In the genomic region with DNA sequence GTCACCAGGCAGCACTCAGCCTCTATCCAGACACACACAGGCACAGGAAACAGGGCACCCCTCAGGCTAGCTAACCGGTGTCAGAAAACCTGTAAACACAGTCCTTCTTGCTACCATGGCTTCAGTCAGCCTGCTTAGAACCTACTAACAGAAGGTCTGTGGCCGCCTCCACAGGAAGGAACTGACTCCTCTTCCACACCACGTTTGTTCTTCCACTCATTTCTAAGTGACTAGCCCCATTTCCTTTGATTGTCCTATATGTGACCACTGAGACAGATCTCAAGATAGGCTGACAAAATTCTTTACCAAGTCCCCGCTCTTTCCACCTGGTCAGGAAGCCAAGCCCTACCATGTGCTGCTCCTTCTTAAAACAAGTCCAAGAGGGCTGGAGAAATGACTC, we compare ENCODE assay signal across 11 mouse cellular contexts. TPM values are rescaled to one million over a fixed set of nuclear protein-coding genes. Genes with fewer than 3 reads are reported as not detected.
DNase-seq lines count a peak whose midpoint lies in the region; ATAC-seq and TF ChIP-seq lines count a peak whose summit lies in the region.
"Had no signal": no experiment of that assay in that cellular context is flagged by ENCODE, and none has a peak within 500 bp of the region (broad histone marks: within the 10 kb centered on the region; RNA-seq: fewer than 3 reads in every experiment).

No protein-coding gene starts in this region.

- no peak for ATAC-seq in embryonic facial prominence, embryonic 13.5 days (ENCODE audit: insufficient number of reproducible peaks, insufficient read depth, low FRiP score, low TSS enrichment, low read depth)
- ATAC-seq in liver, embryonic 11.5 days (replicated peaks; ENCODE audit: low FRiP score), result no peak
- no peak for ATAC-seq in liver, postnatal 0 days
- ATAC-seq in liver, embryonic 16.5 days (ENCODE audit: low read depth), result no peak

- H3K27ac ChIP-seq in embryonic facial prominence, embryonic 13.5 days, result no peak overlapping the region
- H3K27ac ChIP-seq in embryonic facial prominence, embryonic 10.5 days (replicated peaks), result no peak overlapping the region
- H3K27ac ChIP-seq in liver, embryonic 11.5 days (ENCODE audit: low read depth, low read length), result peak overlapping the region; percentile 81
- no peak overlapping the region for H3K27ac ChIP-seq in liver, postnatal 0 days (ENCODE audit: low read depth)
- peak overlapping the region; percentile 28; the same call in 1 of the 2 replicates for H3K27ac ChIP-seq in MEL (ENCODE audit: control insufficient read depth, low read depth, low read length)
- peak overlapping the region; percentile 4; the same call in 1 of the 2 replicates for H3K27ac ChIP-seq in liver, embryonic 16.5 days (ENCODE audit: low read length)
- H3K27ac ChIP-seq: hindbrain, embryonic 13.5 days had no signal

- H3K9ac ChIP-seq in embryonic facial prominence, embryonic 13.5 days, result no peak overlapping the region
- H3K9ac ChIP-seq in liver, embryonic 11.5 days (ENCODE audit: low read depth, low read length), result peak overlapping the region; percentile 37
- no peak overlapping the region for H3K9ac ChIP-seq in liver, postnatal 0 days (replicated peaks)
- H3K9ac ChIP-seq in MEL (ENCODE audit: control insufficient read depth, low read depth, low read length, poor library complexity, severe bottlenecking), result peak overlapping the region; percentile 15
- H3K9ac ChIP-seq in liver, embryonic 16.5 days (ENCODE audit: low read depth, low read length), result no peak overlapping the region

- no peak for TF ChIP-seq POLR2A in MEL (IDR thresholded peaks at IDR 0.05; ENCODE audit: control insufficient read depth in 1 of 2, insufficient read depth in 1 of 2, low read depth in 1 of 2, low read length in 2 of 2, poor library complexity in 1 of 2)

- TF ChIP-seq CTCF in liver, postnatal 0 days (IDR thresholded peaks at IDR 0.05; ENCODE audit: low read depth), result no peak
- TF ChIP-seq CTCF in MEL (IDR thresholded peaks at IDR 0.05 in 2 of 3, conservative IDR thresholded peaks at IDR 0.05 in 1 of 3; ENCODE audit: control insufficient read depth in 1 of 3, insufficient read depth in 1 of 3, low read depth in 2 of 3, low read length in 3 of 3, poor library complexity in 1 of 3, severe bottlenecking in 1 of 3), result no peak

- peaks cover 77% of the 10 kb centered on the region for H3K79me2 ChIP-seq in MEL (ENCODE audit: control insufficient read depth, insufficient read depth, low read length, poor library complexity)

- H3K36me3 ChIP-seq in embryonic facial prominence, embryonic 13.5 days, result peaks cover 53% of the 10 kb centered on the region
- H3K36me3 ChIP-seq in embryonic facial prominence, embryonic 10.5 days (replicated peaks), result peaks cover 98% of the 10 kb centered on the region
- H3K36me3 ChIP-seq in liver, embryonic 11.5 days (ENCODE audit: control insufficient read depth, insufficient read depth, low read length), result peaks cover 2% of the 10 kb centered on the region
- peaks cover 8% of the 10 kb centered on the region; the same call in 1 of the 2 replicates for H3K36me3 ChIP-seq in liver, postnatal 0 days (replicated peaks; ENCODE audit: insufficient read depth, low read length)
- H3K36me3 ChIP-seq in MEL (ENCODE audit: control insufficient read depth in 1 of 2, insufficient read depth in 2 of 2, low read length in 2 of 2), result peaks cover 6 to 53% of the 10 kb centered on the region in 2 experiments; a peak in 3 of 4 replicates
- H3K36me3 ChIP-seq in liver, embryonic 16.5 days (ENCODE audit: control insufficient read depth, insufficient read depth), result no peaks in the 10 kb centered on the region

- no peak for TF ChIP-seq EP300 in liver, postnatal 0 days (IDR thresholded peaks at IDR 0.05; ENCODE audit: low read depth)
- no peak for TF ChIP-seq EP300 in MEL (IDR thresholded peaks at IDR 0.05; ENCODE audit: low read depth in 1 of 2, low read length in 2 of 2)

- no peaks in the 10 kb centered on the region for H3K9me3 ChIP-seq in embryonic facial prominence, embryonic 13.5 days
- H3K9me3 ChIP-seq in embryonic facial prominence, embryonic 10.5 days, result no peaks in the 10 kb centered on the region
- H3K9me3 ChIP-seq in liver, embryonic 11.5 days (ENCODE audit: control insufficient read depth, low read length), result no peaks in the 10 kb centered on the region
- H3K9me3 ChIP-seq in liver, postnatal 0 days (ENCODE audit: low read length), result no peaks in the 10 kb centered on the region
- H3K9me3 ChIP-seq in MEL (replicated peaks; ENCODE audit: insufficient read depth, low read length), result no peaks in the 10 kb centered on the region
- H3K9me3 ChIP-seq in liver, embryonic 16.5 days (replicated peaks; ENCODE audit: control insufficient read depth, low read length), result no peaks in the 10 kb centered on the region
- H3K9me3 ChIP-seq: hindbrain, embryonic 13.5 days had no signal

- TF ChIP-seq RAD21 in MEL (IDR thresholded peaks at IDR 0.05; ENCODE audit: low read depth, low read length), result no peak

- no peaks in the 10 kb centered on the region for H3K27me3 ChIP-seq in embryonic facial prominence, embryonic 13.5 days
- no peaks in the 10 kb centered on the region for H3K27me3 ChIP-seq in embryonic facial prominence, embryonic 10.5 days (replicated peaks; ENCODE audit: low read depth, poor library complexity, severe bottlenecking)
- H3K27me3 ChIP-seq in liver, embryonic 11.5 days (replicated peaks; ENCODE audit: control insufficient read depth, insufficient read depth, low read length), result no peaks in the 10 kb centered on the region
- H3K27me3 ChIP-seq in liver, postnatal 0 days (ENCODE audit: insufficient read depth, low read length), result no peaks in the 10 kb centered on the region
- H3K27me3 ChIP-seq in MEL (ENCODE audit: control insufficient read depth in 1 of 2, insufficient read depth in 2 of 2, low read length in 2 of 2), result no peaks in the 10 kb centered on the region
- no peaks in the 10 kb centered on the region for H3K27me3 ChIP-seq in liver, embryonic 16.5 days (ENCODE audit: control insufficient read depth, insufficient read depth, low read depth, low read length)
- H3K27me3 ChIP-seq: hindbrain, embryonic 13.5 days had no signal

- 81% methylated on average over 4 of the region's 4 CpGs for WGBS in embryonic facial prominence, embryonic 13.5 days
- 86% methylated on average over 4 of the region's 4 CpGs for WGBS in embryonic facial prominence, embryonic 10.5 days
- WGBS in liver, embryonic 11.5 days, result 41% methylated on average over 4 of the region's 4 CpGs
- WGBS in liver, postnatal 0 days (ENCODE audit: insufficient replicate concordance), result 40% methylated on average over 4 of the region's 4 CpGs
- WGBS in liver, embryonic 16.5 days (ENCODE audit: insufficient replicate concordance), result 43% methylated on average over 4 of the region's 4 CpGs

- DNase-seq in embryonic facial prominence, embryonic 10.5 days (ENCODE audit: low spot score), result no peak
- no peak for DNase-seq in liver, embryonic 11.5 days (ENCODE audit: low spot score)
- DNase-seq in liver, postnatal 0 days, result no peak
- DNase-seq in MEL (ENCODE audit: low read depth, low spot score), result no peak
- DNase-seq in kidney, adult 8-10 months, result no peak
- no peak for DNase-seq in cerebellum, postnatal 14 days
- DNase-seq: adrenal gland, adult 2 months; right cerebral cortex, postnatal 4 days had no signal

- peaks cover 90% of the 10 kb centered on the region for H3K4me1 ChIP-seq in embryonic facial prominence, embryonic 13.5 days
- H3K4me1 ChIP-seq in embryonic facial prominence, embryonic 10.5 days, result peaks cover 91% of the 10 kb centered on the region
- peaks cover 85% of the 10 kb centered on the region for H3K4me1 ChIP-seq in liver, embryonic 11.5 days (replicated peaks; ENCODE audit: control insufficient read depth, insufficient read depth, low read length)
- peaks cover 70% of the 10 kb centered on the region for H3K4me1 ChIP-seq in liver, postnatal 0 days (ENCODE audit: insufficient read depth)
- peaks cover 16 to 48% of the 10 kb centered on the region in 2 experiments for H3K4me1 ChIP-seq in MEL (ENCODE audit: control insufficient read depth in 1 of 2, insufficient read depth in 2 of 2, low read length in 2 of 2)
- H3K4me1 ChIP-seq in liver, embryonic 16.5 days (ENCODE audit: control insufficient read depth, low read depth, low read length), result peaks cover 74% of the 10 kb centered on the region

- 0 out of 2 replicates have a peak overlapping the region, but pooled peaks have one; percentile 1 for H3K4me3 ChIP-seq in embryonic facial prominence, embryonic 13.5 days
- no peak overlapping the region for H3K4me3 ChIP-seq in embryonic facial prominence, embryonic 10.5 days
- no peak overlapping the region for H3K4me3 ChIP-seq in liver, embryonic 11.5 days (ENCODE audit: low read depth, low read length)
- no peak overlapping the region for H3K4me3 ChIP-seq in liver, postnatal 0 days (ENCODE audit: low read depth, low read length)
- H3K4me3 ChIP-seq in MEL (ENCODE audit: control insufficient read depth in 1 of 2, insufficient read depth in 1 of 2, low read depth in 2 of 2, low read length in 2 of 2), result no peak overlapping the region
- H3K4me3 ChIP-seq in liver, embryonic 16.5 days (ENCODE audit: low read depth, low read length), result no peak overlapping the region
- H3K4me3 ChIP-seq: hindbrain, embryonic 13.5 days had no signal

- H3K4me2 ChIP-seq in embryonic facial prominence, embryonic 13.5 days, result no peak overlapping the region
- H3K4me2 ChIP-seq in liver, embryonic 11.5 days, result peak overlapping the region; percentile 52
- H3K4me2 ChIP-seq in liver, postnatal 0 days (ENCODE audit: low read depth, low read length), result no peak overlapping the region
- H3K4me2 ChIP-seq in liver, embryonic 16.5 days (ENCODE audit: low read depth, low read length), result no peak overlapping the region
- H3K4me2 ChIP-seq: hindbrain, embryonic 13.5 days had no signal

RNA-seq across cellular contexts. Expression of a gene that starts 10.0 kb away (rescaled TPM):
- 47.0 and 59.6 TPM in 2 replicates for polyA plus RNA-seq in embryonic facial prominence, embryonic 13.5 days (2015; fragmentation: Nextera tagmentation; extraction: Ambion mirVana)
- polyA plus RNA-seq in embryonic facial prominence, embryonic 10.5 days (2016; fragmentation: Nextera tagmentation; extraction: Ambion mirVana), result 45.1 and 50.0 TPM in 2 replicates
- 22.0 and 22.8 TPM in 2 replicates for polyA plus RNA-seq in liver, embryonic 11.5 days (2014; fragmentation: Nextera tagmentation; extraction: Ambion mirVana)
- 7.9 and 8.5 TPM in 2 replicates for polyA plus RNA-seq in liver, postnatal 0 days (2015; fragmentation: Nextera tagmentation; extraction: Ambion mirVana)
- 11.0 and 11.6 TPM in 2 replicates for total RNA-seq in MEL (2012; rRNA removed)
- polyA plus RNA-seq in MEL (2012; ENCODE audit: insufficient read depth in 1 of 2, insufficient read length in 2 of 2, low read depth in 1 of 2, low replicate concordance in 2 of 2, missing spikeins in 1 of 2), result 10 to 100 TPM; 22.9 to 35.3 TPM
- polyA plus RNA-seq in liver, embryonic 16.5 days (2015; fragmentation: Nextera tagmentation; extraction: Ambion mirVana), result 9.3 and 13.7 TPM in 2 replicates

RNA-seq across cellular contexts. Expression of a gene that starts 57.9 kb away (rescaled TPM):
- 89.5 and 100.0 TPM in 2 replicates for polyA plus RNA-seq in embryonic facial prominence, embryonic 13.5 days (2015; fragmentation: Nextera tagmentation; extraction: Ambion mirVana)
- 61.0 and 62.1 TPM in 2 replicates for polyA plus RNA-seq in embryonic facial prominence, embryonic 10.5 days (2016; fragmentation: Nextera tagmentation; extraction: Ambion mirVana)
- polyA plus RNA-seq in liver, embryonic 11.5 days (2014; fragmentation: Nextera tagmentation; extraction: Ambion mirVana), result 43.4 and 44.7 TPM in 2 replicates
- polyA plus RNA-seq in liver, postnatal 0 days (2015; fragmentation: Nextera tagmentation; extraction: Ambion mirVana), result 24.7 and 25.8 TPM in 2 replicates
- 12.6 and 13.4 TPM in 2 replicates for total RNA-seq in MEL (2012; rRNA removed)
- 10 to 100 TPM in 1 of 2 experiments, not detected in 1; 21.0 TPM for polyA plus RNA-seq in MEL (2012; ENCODE audit: insufficient read depth in 1 of 2, insufficient read length in 2 of 2, low read depth in 1 of 2, low replicate concordance in 2 of 2, missing spikeins in 1 of 2)
- 24.1 and 24.3 TPM in 2 replicates for polyA plus RNA-seq in liver, embryonic 16.5 days (2015; fragmentation: Nextera tagmentation; extraction: Ambion mirVana)

Comparison
In these comparisons a context has a peak if more than half of its experiments do, and no peak if none do; other contexts are left out.
1. H3K27ac ChIP-seq: peak in liver, embryonic 11.5 days (single experiment), MEL (single experiment) and liver, embryonic 16.5 days (single experiment); none in embryonic facial prominence, embryonic 13.5 days (single experiment), embryonic facial prominence, embryonic 10.5 days (single experiment) and liver, postnatal 0 days (single experiment).
2. H3K9ac ChIP-seq: peak in liver, embryonic 11.5 days (single experiment) and MEL (single experiment); none in embryonic facial prominence, embryonic 13.5 days (single experiment), liver, postnatal 0 days (single experiment) and liver, embryonic 16.5 days (single experiment).